Mouse (Mus musculus): ENCODE measurements at regions not wholly inside any gene's neighbourhood (a gene's known extent, or its start where the extent isn't known, plus 50 kb on each side); places are given as distances from the start of the nearest gene placed in this dataset.
A peak's percentile ranks its signal among the peaks of the same experiment; 100 is the strongest.

GRCm38 (mm10) chr5:125843259-125843658, 311.7 kb downstream of the Tmem132b start:
- DNase-seq = no peak

GRCm38 (mm10) chr5:125849722-125850121, 318.1 kb downstream of the Tmem132b start:
- DNase-seq = no peak

- DNase-seq = no peak
Measured at GRCm38 (mm10) chr5:125876296-125876695, 344.7 kb downstream of the Tmem132b start.

- no peak for DNase-seq
Measured at GRCm38 (mm10) chr5:125888840-125889239, 357.3 kb downstream of the Tmem132b start.

GRCm38 (mm10) chr5:125893864-125894263, 362.3 kb downstream of the Tmem132b start:
- DNase-seq = no peak

GRCm38 (mm10) chr5:125902038-125902437, 370.5 kb downstream of the Tmem132b start:
- DNase-seq = no peak

GRCm38 (mm10) chr5:125904426-125904825, 372.9 kb downstream of the Tmem132b start:
- no peak for DNase-seq

GRCm38 (mm10) chr5:125907332-125907731, 375.8 kb downstream of the Tmem132b start:
- no peak for DNase-seq

GRCm38 (mm10) chr5:125907909-125908308, 376.3 kb downstream of the Tmem132b start:
- no peak for DNase-seq

GRCm38 (mm10) chr5:125915857-125916256, 384.3 kb downstream of the Tmem132b start:
- no peak for DNase-seq

- no peak for DNase-seq
Measured at GRCm38 (mm10) chr5:125920965-125921364, 389.4 kb downstream of the Tmem132b start.

- no peak for DNase-seq
Measured at GRCm38 (mm10) chr5:125925856-125926497, 394.4 kb downstream of the Tmem132b start.

GRCm38 (mm10) chr5:125931502-125931901, 399.9 kb downstream of the Tmem132b start:
- no peak for DNase-seq

- no peak for DNase-seq
Measured at GRCm38 (mm10) chr5:125939416-125939815, 407.8 kb downstream of the Tmem132b start.

- DNase-seq = no peak
Measured at GRCm38 (mm10) chr5:125946729-125947128, 415.2 kb downstream of the Tmem132b start.

GRCm38 (mm10) chr5:125951641-125952040, 420.1 kb downstream of the Tmem132b start:
- no peak for DNase-seq

- peak; percentile 3 for DNase-seq
Measured at GRCm38 (mm10) chr5:125964039-125964438, 432.5 kb downstream of the Tmem132b start.

- DNase-seq = no peak
Measured at GRCm38 (mm10) chr5:125968151-125968550, 436.6 kb downstream of the Tmem132b start.

GRCm38 (mm10) chr5:125974035-125974434, 442.5 kb downstream of the Tmem132b start:
- DNase-seq = no peak

GRCm38 (mm10) chr5:125979801-125980200, 448.2 kb downstream of the Tmem132b start:
- no peak for DNase-seq

- no peak for DNase-seq
Measured at GRCm38 (mm10) chr5:125985356-125985755, 453.8 kb downstream of the Tmem132b start.

- DNase-seq = no peak
Measured at GRCm38 (mm10) chr5:125997173-125997572, 465.6 kb downstream of the Tmem132b start.

- no peak for DNase-seq
Measured at GRCm38 (mm10) chr5:126007871-126008270, 476.3 kb downstream of the Tmem132b start.

GRCm38 (mm10) chr5:126008321-126008720, 476.7 kb downstream of the Tmem132b start:
- DNase-seq = no peak

- DNase-seq = no peak
Measured at GRCm38 (mm10) chr5:126019781-126020180, 488.2 kb downstream of the Tmem132b start.
